Mouse (Mus musculus): ENCODE data around the gene Sppl2b.

- TF ChIP-seq CTCF (IDR thresholded peaks at IDR 0.05; ENCODE audit: low read depth) (peak; percentile 34), EP300 (optimal IDR thresholded peaks at IDR 0.05) (no peak)
These were observed 31.8 kb upstream of the Sppl2b start for GRCm38 (mm10) chr10:80823316-80823715.

Measured in stomach, postnatal 0 days (tissue).